Mouse (Mus musculus) megakaryocyte-erythroid progenitor cell, adult 5 weeks (primary cell): ENCODE data around the gene Dse. TPM values are rescaled to one million over a fixed set of nuclear protein-coding genes. Genes with fewer than 3 reads are reported as not detected.

Experiments
- polyA plus RNA-seq: library from polyadenylated mRNA; stranded (reverse); fragments of >175 nt; gene quantifications from 2 replicates; pipeline ENCODE4 v1.2.3, GENCODE M21; 2012

Dse gene
- 0.12 and 0.20 TPM in 2 replicates for polyA plus RNA-seq

GRCm38 (mm10) chr10:34207503-34207850 lies at the start of gene Dse:
Gene Dse (minus strand): TSS chr10:34207715.

GRCm38 (mm10) chr10:34127392-34128378 lies 79.8 kb downstream of the Dse start, which contains the start of gene Calhm6:
Gene Calhm6 (minus strand): TSS chr10:34127984.

Other genes starting within 250 kb of the Dse start
- gene Rwdd1, start 188.1 kb downstream of the Dse start, polyA plus RNA-seq = 66.6 and 78.3 TPM in 2 replicates
- gene Trappc3l, start 170.1 kb downstream of the Dse start, polyA plus RNA-seq = not detected in 2 replicates
- gene Calhm4, start 163.4 kb downstream of the Dse start, polyA plus RNA-seq = not detected in 2 replicates
- not detected in 2 replicates for gene Calhm5, start 111.2 kb downstream of the Dse start, polyA plus RNA-seq
- gene Calhm6, start 79.7 kb downstream of the Dse start, polyA plus RNA-seq = 3.2 and 3.6 TPM in 2 replicates
- gene Tspyl1, start 74.5 kb upstream of the Dse start, polyA plus RNA-seq = 28.3 and 43.9 TPM in 2 replicates
- 0.54 and 0.62 TPM in 2 replicates for gene Tspyl4, start 89.7 kb upstream of the Dse start, polyA plus RNA-seq
- not detected in 2 replicates for gene Col10a1, start 182.3 kb upstream of the Dse start, polyA plus RNA-seq
- gene Nt5dc1, start 210.8 kb upstream of the Dse start, polyA plus RNA-seq = 5.9 and 6.6 TPM in 2 replicates